Mouse (Mus musculus): ENCODE data around the gene Mical1. TPM values are rescaled to one million over a fixed set of nuclear protein-coding genes. Genes with fewer than 3 reads are reported as not detected.

Mical1 gene
- total and polyA plus RNA-seq, 3 experiments: 1.3 to 15.7 TPM; not detected in 1

DNA sequence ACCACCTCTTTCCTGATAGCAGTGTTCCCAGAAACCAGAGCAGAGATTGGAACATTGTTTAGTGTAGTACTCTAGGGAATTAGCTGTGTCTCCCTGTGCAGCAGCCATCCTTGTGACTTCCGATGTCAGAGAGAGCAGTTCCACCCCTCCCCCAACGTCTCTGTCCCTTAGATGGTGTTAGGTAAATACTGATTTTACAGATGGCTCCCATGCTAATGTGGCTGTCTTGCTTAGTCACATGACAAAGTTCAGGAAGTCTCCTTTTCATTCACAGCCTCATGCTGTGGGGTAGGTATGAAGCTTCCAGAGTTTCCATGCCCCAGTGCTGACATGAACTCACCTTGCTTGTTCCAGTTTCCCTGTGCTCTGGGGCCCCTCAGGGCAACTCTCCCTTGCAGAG, 15.6 kb upstream of the Mical1 start:
- no peak for TF ChIP-seq SIN3A (IDR thresholded peaks at IDR 0.05; ENCODE audit: low read length)
- no peak for TF ChIP-seq ETS1 (IDR thresholded peaks at IDR 0.05; ENCODE audit: low read depth, low read length)
- no peak for TF ChIP-seq NELFE (IDR thresholded peaks at IDR 0.05; ENCODE audit: low read depth, low read length)
- no peak for TF ChIP-seq MEF2A (IDR thresholded peaks at IDR 0.05; ENCODE audit: extremely low read depth, insufficient replicate concordance, low read depth, low read length, poor library complexity, severe bottlenecking)
- no peak for TF ChIP-seq TAL1 (IDR thresholded peaks at IDR 0.05; ENCODE audit: low read length)
- no peak for TF ChIP-seq UBTF (IDR thresholded peaks at IDR 0.05; ENCODE audit: borderline replicate concordance, insufficient read depth, low read depth, low read length)
- no peak for TF ChIP-seq SMC3 (IDR thresholded peaks at IDR 0.05; ENCODE audit: low read depth, low read length)
- TF ChIP-seq JUND (IDR thresholded peaks at IDR 0.05; ENCODE audit: low read depth, low read length): no peak
- no peak for TF ChIP-seq GABPA (IDR thresholded peaks at IDR 0.05; ENCODE audit: low read depth, low read length)
- no peak for TF ChIP-seq POLR2A (IDR thresholded peaks at IDR 0.05; ENCODE audit: control insufficient read depth in 1 of 2, insufficient read depth in 1 of 2, low read depth in 1 of 2, low read length in 2 of 2, poor library complexity in 1 of 2)
- TF ChIP-seq TCF12 (IDR thresholded peaks at IDR 0.05; ENCODE audit: low read depth, low read length): no peak
- no peak for TF ChIP-seq TBP (IDR thresholded peaks at IDR 0.05; ENCODE audit: low read depth, low read length)
- TF ChIP-seq EP300 (IDR thresholded peaks at IDR 0.05; ENCODE audit: low read depth in 1 of 2, low read length in 2 of 2): no peak
- no peak for TF ChIP-seq POLR2AphosphoS2 (IDR thresholded peaks at IDR 0.05; ENCODE audit: low read length)
- no peak for TF ChIP-seq CTCF (IDR thresholded peaks at IDR 0.05 in 2 of 3, conservative IDR thresholded peaks at IDR 0.05 in 1 of 3; ENCODE audit: control insufficient read depth in 1 of 3, insufficient read depth in 1 of 3, low read depth in 2 of 3, low read length in 3 of 3, poor library complexity in 1 of 3, severe bottlenecking in 1 of 3)
- TF ChIP-seq CHD2 (IDR thresholded peaks at IDR 0.05; ENCODE audit: low read length): no peak
- TF ChIP-seq MAZ (IDR thresholded peaks at IDR 0.05; ENCODE audit: low read depth, low read length): no peak
- no peak for TF ChIP-seq NRF1 (IDR thresholded peaks at IDR 0.05; ENCODE audit: insufficient read depth, low read depth, low read length, poor library complexity, severe bottlenecking)
- Histone ChIP-seq H3K27me3 (ENCODE audit: control insufficient read depth in 1 of 2, insufficient read depth in 2 of 2, low read length in 2 of 2) (no peaks in the 10 kb centered on the region), H3K36me3 (ENCODE audit: control insufficient read depth in 1 of 2, insufficient read depth in 2 of 2, low read length in 2 of 2) (peaks cover 2 to 4% of the 10 kb centered on the region in 2 experiments; a peak in 2 of 4 replicates), H3K4me1 (ENCODE audit: control insufficient read depth in 1 of 2, insufficient read depth in 2 of 2, low read length in 2 of 2) (peaks cover 0 to 6% of the 10 kb centered on the region in 2 experiments; a peak in 2 of 4 replicates), H3K27ac (ENCODE audit: control insufficient read depth, low read depth, low read length) (no peak overlapping the region), H3K9me3 (replicated peaks; ENCODE audit: insufficient read depth, low read length) (no peaks in the 10 kb centered on the region), H3K9ac (ENCODE audit: control insufficient read depth, low read depth, low read length, poor library complexity, severe bottlenecking) (no peak overlapping the region), H3K79me2 (ENCODE audit: control insufficient read depth, insufficient read depth, low read length, poor library complexity) (no peaks in the 10 kb centered on the region), H3K4me3 (ENCODE audit: control insufficient read depth in 1 of 2, insufficient read depth in 1 of 2, low read depth in 2 of 2, low read length in 2 of 2) (no peak overlapping the region)
- no peak for DNase-seq (ENCODE audit: low read depth, low spot score)

DNA sequence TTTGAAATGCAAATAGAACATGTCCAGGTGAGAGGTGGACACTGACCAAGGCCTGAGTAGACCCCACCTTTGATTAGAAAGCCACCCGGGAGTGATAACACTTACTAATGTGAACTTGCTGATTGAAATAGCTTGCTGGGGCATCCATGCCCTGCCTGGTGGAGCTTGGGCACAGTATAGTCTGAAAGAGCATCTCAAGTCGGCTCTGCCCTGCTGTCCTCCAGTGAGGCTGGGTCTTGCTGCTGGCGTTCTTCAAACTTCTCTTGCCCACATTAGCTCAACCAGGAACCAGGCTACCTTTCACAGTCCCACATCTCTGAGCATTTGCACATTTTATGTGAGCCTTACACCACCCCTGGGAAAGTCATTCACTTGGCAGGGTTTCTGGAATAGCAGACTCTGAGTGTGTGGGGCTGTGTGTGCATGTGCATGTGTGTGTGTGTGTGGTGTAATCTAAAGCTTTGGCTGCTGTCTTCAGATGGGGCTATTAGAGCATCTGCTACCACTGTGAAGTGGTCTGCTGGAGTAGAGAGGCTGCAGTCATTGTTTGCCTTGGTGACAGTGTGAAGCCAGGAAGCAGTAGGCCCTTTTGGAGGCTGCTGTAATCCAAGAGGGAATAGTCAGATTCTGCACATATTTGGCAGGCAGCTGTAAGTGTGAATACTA, 14.9 kb upstream of the Mical1 start:
- peaks cover 2% of the 10 kb centered on the region in 2 experiments; a peak in 2 of 4 replicates for H3K36me3 ChIP-seq (ENCODE audit: control insufficient read depth in 1 of 2, insufficient read depth in 2 of 2, low read length in 2 of 2)
- peaks cover 0 to 5% of the 10 kb centered on the region in 2 experiments; a peak in 2 of 4 replicates for H3K4me1 ChIP-seq (ENCODE audit: control insufficient read depth in 1 of 2, insufficient read depth in 2 of 2, low read length in 2 of 2)
- TF ChIP-seq POLR2AphosphoS2 (IDR thresholded peaks at IDR 0.05; ENCODE audit: low read length): no peak
- TF ChIP-seq MAFK (IDR thresholded peaks at IDR 0.05; ENCODE audit: borderline replicate concordance, low read depth, low read length): no peak
- TF ChIP-seq USF1 (IDR thresholded peaks at IDR 0.05; ENCODE audit: low read depth, low read length): no peak
- no peak for TF ChIP-seq CTCF (IDR thresholded peaks at IDR 0.05 in 2 of 3, conservative IDR thresholded peaks at IDR 0.05 in 1 of 3; ENCODE audit: control insufficient read depth in 1 of 3, insufficient read depth in 1 of 3, low read depth in 2 of 3, low read length in 3 of 3, poor library complexity in 1 of 3, severe bottlenecking in 1 of 3)
- no peak for TF ChIP-seq ZNF384 (IDR thresholded peaks at IDR 0.05; ENCODE audit: low read depth, low read length)

More for the DNA sequence above, 14.9 kb upstream of the Mical1 start:
- no peaks in the 10 kb centered on the region for H3K9me3 ChIP-seq (replicated peaks; ENCODE audit: insufficient read depth, low read length)
- H3K79me2 ChIP-seq (ENCODE audit: control insufficient read depth, insufficient read depth, low read length, poor library complexity): no peaks in the 10 kb centered on the region
- no peak overlapping the region for H3K4me3 ChIP-seq (ENCODE audit: control insufficient read depth in 1 of 2, insufficient read depth in 1 of 2, low read depth in 2 of 2, low read length in 2 of 2)
- H3K27me3 ChIP-seq (ENCODE audit: control insufficient read depth in 1 of 2, insufficient read depth in 2 of 2, low read length in 2 of 2): no peaks in the 10 kb centered on the region
- no peak overlapping the region for H3K9ac ChIP-seq (ENCODE audit: control insufficient read depth, low read depth, low read length, poor library complexity, severe bottlenecking)
- H3K27ac ChIP-seq (ENCODE audit: control insufficient read depth, low read depth, low read length): no peak overlapping the region
- no peak for DNase-seq (ENCODE audit: low read depth, low spot score)
